ENCODE assay signal across 8 mouse cellular contexts in genomic region chr17:46888511-46889212, GRCm38 (mm10). TPM values are rescaled to one million over a fixed set of nuclear protein-coding genes. Genes with fewer than 3 reads are reported as not detected.
DNase-seq lines count a peak whose midpoint lies in the region; ATAC-seq and TF ChIP-seq lines count a peak whose summit lies in the region.

No protein-coding gene starts in this region.

- H3K27me3 ChIP-seq in heart, embryonic 12.5 days (replicated peaks) = peaks cover 4% of the 10 kb centered on the region; the same call in 1 of the 2 replicates
- no peaks in the 10 kb centered on the region for H3K27me3 ChIP-seq in kidney, embryonic 16.5 days (ENCODE audit: insufficient read depth, low read length)
- no peaks in the 10 kb centered on the region for H3K27me3 ChIP-seq in liver, postnatal 0 days (ENCODE audit: insufficient read depth, low read length)

- ATAC-seq in heart, embryonic 12.5 days (ENCODE audit: insufficient number of reproducible peaks, low FRiP score) = no peak
- ATAC-seq in kidney, embryonic 16.5 days (ENCODE audit: low FRiP score, low TSS enrichment) = no peak
- no peak for ATAC-seq in liver, postnatal 0 days

- whole genome bisulfite sequencing in heart, embryonic 12.5 days = 30% methylated on average over 16 of the region's 16 CpGs
- WGBS in kidney, embryonic 16.5 days = 32% methylated on average over 16 of the region's 16 CpGs
- WGBS in liver, postnatal 0 days (ENCODE audit: insufficient replicate concordance) = 32% methylated on average over 16 of the region's 16 CpGs
- WGBS in olfactory bulb, adult 2 months = 22% methylated on average over 16 of the region's 16 CpGs

- peak; percentile 82 for TF ChIP-seq CTCF in liver, postnatal 0 days (IDR thresholded peaks at IDR 0.05; ENCODE audit: low read depth)
- no peak for TF ChIP-seq CTCF in olfactory bulb, adult 2 months (IDR thresholded peaks at IDR 0.05; ENCODE audit: insufficient read depth, low read depth, low read length)

- H3K27ac ChIP-seq in heart, embryonic 12.5 days (ENCODE audit: poor library complexity, severe bottlenecking) = peak overlapping the region; percentile 88; the same call in 1 of the 2 replicates
- peak overlapping the region; percentile 97 for H3K27ac ChIP-seq in kidney, embryonic 16.5 days (ENCODE audit: low read length)
- H3K27ac ChIP-seq in liver, postnatal 0 days (ENCODE audit: low read depth) = peak overlapping the region; percentile 96
- peak overlapping the region; percentile 91 for H3K27ac ChIP-seq in olfactory bulb, adult 2 months (ENCODE audit: insufficient read depth, low read depth, low read length)

- no peak for TF ChIP-seq EP300 in liver, postnatal 0 days (IDR thresholded peaks at IDR 0.05; ENCODE audit: low read depth)

- peak overlapping the region; percentile 73 for H3K4me2 ChIP-seq in heart, embryonic 12.5 days
- H3K4me2 ChIP-seq in kidney, embryonic 16.5 days (replicated peaks; ENCODE audit: low read depth, low read length) = peak overlapping the region; percentile 95
- H3K4me2 ChIP-seq in liver, postnatal 0 days (ENCODE audit: low read depth, low read length) = peak overlapping the region; percentile 98

- peaks cover 35% of the 10 kb centered on the region for H3K4me1 ChIP-seq in heart, embryonic 12.5 days (replicated peaks)
- peaks cover 28% of the 10 kb centered on the region for H3K4me1 ChIP-seq in kidney, embryonic 16.5 days (ENCODE audit: insufficient read depth, low read length)
- H3K4me1 ChIP-seq in liver, postnatal 0 days (ENCODE audit: insufficient read depth) = peaks cover 36% of the 10 kb centered on the region
- peaks cover 18% of the 10 kb centered on the region for H3K4me1 ChIP-seq in olfactory bulb, adult 2 months (ENCODE audit: control insufficient read depth, insufficient read depth, low read length)

- peaks cover 8% of the 10 kb centered on the region for H3K36me3 ChIP-seq in heart, embryonic 12.5 days
- peaks cover 7% of the 10 kb centered on the region for H3K36me3 ChIP-seq in kidney, embryonic 16.5 days (ENCODE audit: insufficient read depth, low read length)
- no peaks in the 10 kb centered on the region for H3K36me3 ChIP-seq in liver, postnatal 0 days (replicated peaks; ENCODE audit: insufficient read depth, low read length)

- peak overlapping the region; percentile 79 for H3K4me3 ChIP-seq in heart, embryonic 12.5 days
- H3K4me3 ChIP-seq in kidney, embryonic 16.5 days (ENCODE audit: low read length) = peak overlapping the region; percentile 62
- H3K4me3 ChIP-seq in liver, postnatal 0 days (ENCODE audit: low read depth, low read length) = peak overlapping the region; percentile 88
- peak overlapping the region; percentile 22; the same call in 1 of the 2 replicates for H3K4me3 ChIP-seq in olfactory bulb, adult 2 months (ENCODE audit: insufficient read depth, low read depth, low read length)

- peak; percentile 85 for DNase-seq in A20 (ENCODE audit: low read depth, low spot score)
- DNase-seq in ES-CJ7 (ENCODE audit: low read depth, low spot score) = peak; percentile 85
- DNase-seq in cerebellum, postnatal 10 days = peak; percentile 72 to 81
- DNase-seq in liver, postnatal 0 days = peak; percentile 49
- no peak for DNase-seq in ovary, postnatal 36 days (ENCODE audit: low spot score)

- H3K9ac ChIP-seq in heart, embryonic 12.5 days = peak overlapping the region; percentile 79; the same call in 1 of the 2 replicates
- H3K9ac ChIP-seq in kidney, embryonic 16.5 days (replicated peaks; ENCODE audit: low read length) = peak overlapping the region; percentile 77
- peak overlapping the region; percentile 78 for H3K9ac ChIP-seq in liver, postnatal 0 days (replicated peaks)

- no peak for TF ChIP-seq POLR2A in olfactory bulb, adult 2 months (IDR thresholded peaks at IDR 0.05; ENCODE audit: insufficient read depth, low read depth, low read length)

- H3K9me3 ChIP-seq in heart, embryonic 12.5 days (replicated peaks) = no peaks in the 10 kb centered on the region
- H3K9me3 ChIP-seq in kidney, embryonic 16.5 days (ENCODE audit: low read length) = no peaks in the 10 kb centered on the region
- no peaks in the 10 kb centered on the region for H3K9me3 ChIP-seq in liver, postnatal 0 days (ENCODE audit: low read length)

RNA-seq across cellular contexts. Expression of gene Tbcc, which starts 1.8 kb away (rescaled TPM):
- 52.4 and 55.1 TPM in 2 replicates for polyA plus RNA-seq in heart, embryonic 12.5 days (2016; fragmentation: Nextera tagmentation; extraction: Ambion mirVana)
- 49.8 and 54.7 TPM in 2 replicates for polyA plus RNA-seq in kidney, embryonic 16.5 days (2015; fragmentation: Nextera tagmentation; extraction: Ambion mirVana)
- polyA plus RNA-seq in liver, postnatal 0 days (2015; fragmentation: Nextera tagmentation; extraction: Ambion mirVana) = 24.1 and 30.1 TPM in 2 replicates
- polyA plus RNA-seq in olfactory bulb, adult 2 months (2012; ENCODE audit: insufficient read depth, insufficient read length, low replicate concordance, missing spikeins) = not detected in 2 replicates

RNA-seq across cellular contexts. Expression of gene Prph2, which starts 21.6 kb away (rescaled TPM):
- not detected in 2 replicates for polyA plus RNA-seq in heart, embryonic 12.5 days (2016; fragmentation: Nextera tagmentation; extraction: Ambion mirVana)
- 0.09 and 0.14 TPM in 2 replicates for polyA plus RNA-seq in kidney, embryonic 16.5 days (2015; fragmentation: Nextera tagmentation; extraction: Ambion mirVana)
- not detected in 2 replicates for polyA plus RNA-seq in liver, postnatal 0 days (2015; fragmentation: Nextera tagmentation; extraction: Ambion mirVana)
- polyA plus RNA-seq in olfactory bulb, adult 2 months (2012; ENCODE audit: insufficient read depth, insufficient read length, low replicate concordance, missing spikeins) = not detected in 2 replicates

RNA-seq across cellular contexts. Expression of gene Bicral, which starts 30.4 kb away (rescaled TPM):
- polyA plus RNA-seq in heart, embryonic 12.5 days (2016; fragmentation: Nextera tagmentation; extraction: Ambion mirVana) = 4.0 and 5.7 TPM in 2 replicates
- polyA plus RNA-seq in kidney, embryonic 16.5 days (2015; fragmentation: Nextera tagmentation; extraction: Ambion mirVana) = 3.2 and 3.6 TPM in 2 replicates
- 1.8 and 1.9 TPM in 2 replicates for polyA plus RNA-seq in liver, postnatal 0 days (2015; fragmentation: Nextera tagmentation; extraction: Ambion mirVana)
- not detected in 2 replicates for polyA plus RNA-seq in olfactory bulb, adult 2 months (2012; ENCODE audit: insufficient read depth, insufficient read length, low replicate concordance, missing spikeins)

Comparison
In these comparisons a context has a peak if more than half of its experiments do, and no peak if none do; other contexts are left out.
1. H3K4me3 ChIP-seq: peak in every context shown above with its lines; median percentile 88 in liver, postnatal 0 days; 79 in heart, embryonic 12.5 days; 62 in kidney, embryonic 16.5 days; 22 in olfactory bulb, adult 2 months.
2. RNA of gene Tbcc, which starts 1.8 kb away (polyA plus RNA-seq): 49.8 to 54.7 TPM in kidney, embryonic 16.5 days, 52.4 to 55.1 TPM in heart, embryonic 12.5 days and 24.1 to 30.1 TPM in liver, postnatal 0 days; not detected in olfactory bulb, adult 2 months; every median in the first group is over 10 times any median in the second.
3. Peak in every context shown above with its lines, with median percentiles within 50 percentile points of each other: H3K27ac ChIP-seq, H3K4me2 ChIP-seq and H3K9ac ChIP-seq.